Mouse (Mus musculus) thymus, postnatal 25 days (tissue): ENCODE results near the gene Gm21117.
"Not testable (repeated sequence)": the region's sequence is repeated elsewhere in the genome, so short reads cannot be mapped to it uniquely, and the experiment has no call there.

Experiments
- DNase-seq: peaks from one replicate; pipeline ENCODE4 v3.0.0; 2022

Gene Gm21117

DNA sequence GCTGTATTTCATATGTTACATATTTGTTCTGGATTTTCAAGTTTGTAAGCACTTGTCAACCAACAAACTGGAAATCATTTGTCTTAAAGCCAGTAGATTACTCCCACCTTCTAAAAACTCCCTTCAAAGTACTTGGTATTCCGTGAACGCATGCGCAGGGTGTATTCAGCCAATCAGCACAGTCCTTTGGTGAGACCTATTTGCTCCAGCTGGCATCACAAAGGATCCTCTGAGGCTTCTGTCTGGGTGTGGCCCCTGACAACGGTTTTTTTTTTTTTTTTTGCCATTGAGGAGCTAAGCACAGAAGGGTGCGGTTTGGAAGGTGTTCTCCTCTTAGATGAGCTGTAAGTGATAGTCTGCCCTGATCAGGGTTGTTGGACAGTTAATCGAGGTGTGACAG lies at the start of gene Gm21117:
TSS of gene Gm21117 (plus strand) at position 301 of the 400 bp plus-strand sequence.
- not testable (repeated sequence) for DNase-seq
